Mouse (Mus musculus) cerebellum, adult 11-12 months (tissue): ENCODE measurements at regions not wholly inside any gene's neighbourhood (a gene's known extent, or its start where the extent isn't known, plus 50 kb on each side); places are given as distances from the start of the nearest gene placed in this dataset.

Experiments used
- DNase-seq: peaks from one replicate; pipeline ENCODE4 v3.0.0; 2022

DNA sequence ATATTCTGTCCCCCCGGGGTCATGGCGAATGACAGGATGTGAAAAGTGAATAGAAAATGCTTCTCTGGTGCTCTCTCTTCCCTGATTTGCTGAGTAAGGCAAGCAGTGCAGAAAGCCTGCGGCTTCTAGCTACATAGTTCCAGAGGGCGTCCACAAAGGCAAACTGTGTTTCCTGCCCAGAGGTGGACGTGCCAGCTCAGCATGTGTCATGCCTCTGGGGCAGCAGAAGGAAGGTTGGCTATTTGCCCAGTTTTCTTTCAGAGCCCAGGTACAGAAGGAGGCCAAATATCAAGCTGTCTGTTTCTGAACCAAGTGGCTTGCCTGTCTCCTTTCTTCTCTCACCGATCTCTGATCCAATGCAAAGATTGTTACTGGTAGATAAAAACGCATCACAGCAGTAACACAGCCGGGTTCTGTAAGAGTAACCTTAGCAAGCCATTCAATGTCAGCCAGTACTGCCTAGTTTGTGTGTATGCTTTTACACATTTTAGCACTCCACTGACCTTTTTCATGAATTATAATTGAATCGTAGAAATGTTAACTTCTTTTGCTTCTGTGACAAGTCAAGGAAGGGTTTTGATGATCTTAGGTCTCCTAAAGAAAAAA lies 223.3 kb upstream of the Impg1 start:
- peak; percentile 1 for DNase-seq

DNA sequence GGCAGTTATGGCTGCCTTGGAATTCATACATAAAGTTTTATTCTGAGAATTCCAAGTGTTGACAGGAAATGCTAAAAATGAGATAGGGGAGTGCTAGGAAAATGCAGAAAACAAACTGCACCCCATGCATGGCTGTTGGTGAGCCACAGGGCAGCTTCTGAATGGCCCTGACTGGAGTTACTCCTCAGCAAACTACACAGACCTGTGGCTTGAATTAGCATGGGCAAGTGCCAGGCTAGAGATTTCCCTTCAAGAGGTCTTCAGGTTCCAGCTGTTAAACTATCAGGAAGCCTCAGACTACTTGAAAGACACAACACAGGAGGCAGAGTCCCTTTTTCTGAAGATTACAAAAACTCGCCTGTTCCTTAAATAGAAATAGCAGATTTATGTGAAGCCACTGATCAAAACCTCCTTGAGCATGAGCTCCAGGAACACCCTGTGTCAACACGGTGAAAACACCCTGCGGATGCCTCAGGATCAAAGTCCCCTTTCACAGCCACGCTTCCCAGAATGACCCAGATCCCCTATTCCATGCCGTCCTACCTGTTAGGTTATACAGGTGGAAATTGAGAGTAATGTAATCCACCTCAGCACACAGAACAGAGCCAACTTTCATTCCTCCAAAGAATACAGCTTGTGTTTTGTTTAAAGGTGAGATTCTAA lies 217.9 kb upstream of the Impg1 start:
- no peak for DNase-seq

GRCm38 (mm10) chr9:80681709-80682108 lies 216.4 kb upstream of the Impg1 start:
- no peak for DNase-seq

DNA sequence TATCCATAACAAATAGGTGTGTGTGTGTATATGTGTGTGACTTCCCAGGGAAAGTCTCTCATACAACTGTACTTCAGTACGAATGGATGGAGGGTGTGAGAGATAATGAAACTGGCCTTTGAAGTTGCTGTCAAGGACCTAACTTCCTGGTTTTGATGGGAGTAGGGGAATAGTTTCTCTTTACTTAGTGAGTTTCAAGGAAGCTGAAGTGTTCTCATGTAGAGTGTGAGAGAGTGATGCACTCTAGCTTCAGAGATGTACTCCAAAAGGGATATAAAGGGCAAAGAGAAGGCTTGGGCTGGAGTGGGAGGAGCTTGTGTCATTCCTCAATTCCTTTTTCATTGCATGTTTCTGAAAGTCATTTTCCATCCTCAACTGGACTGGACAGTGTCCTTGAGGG lies 206.2 kb upstream of the Impg1 start:
- DNase-seq: no peak

DNA sequence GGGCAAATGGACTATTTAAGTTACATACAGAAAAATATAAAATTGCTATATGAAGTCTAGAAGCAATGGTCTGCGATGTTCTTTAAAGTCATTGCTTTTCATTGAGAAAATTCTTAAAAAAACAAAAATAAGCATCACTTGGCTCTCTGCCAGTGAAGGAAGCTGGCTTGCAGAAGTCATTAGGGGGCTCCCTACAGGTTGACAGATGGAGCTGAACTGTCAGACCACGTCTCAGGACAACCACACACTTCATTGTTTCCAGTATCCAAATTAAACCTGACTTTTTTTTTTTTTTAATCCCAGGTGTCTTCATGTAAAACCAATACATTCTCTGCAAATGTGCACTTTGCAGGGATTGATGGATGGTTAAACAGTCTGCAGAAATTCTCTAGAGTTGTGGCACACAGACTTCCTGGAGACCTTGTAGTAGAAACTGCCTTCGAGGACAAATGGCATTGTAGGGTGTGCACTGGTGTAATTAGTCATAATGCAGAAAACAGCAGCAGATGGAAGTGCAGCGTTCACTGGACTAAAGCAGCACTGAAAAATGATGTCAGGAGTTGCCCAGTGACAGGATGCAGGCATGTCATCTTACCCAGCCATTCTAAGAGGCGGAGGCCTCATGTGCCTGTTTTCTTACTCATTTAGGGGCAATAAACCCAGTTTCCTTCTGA lies 203.4 kb upstream of the Impg1 start:
- no peak for DNase-seq

- DNase-seq: no peak
Measured at GRCm38 (mm10) chr9:80658755-80659154, 193.5 kb upstream of the Impg1 start.

DNA sequence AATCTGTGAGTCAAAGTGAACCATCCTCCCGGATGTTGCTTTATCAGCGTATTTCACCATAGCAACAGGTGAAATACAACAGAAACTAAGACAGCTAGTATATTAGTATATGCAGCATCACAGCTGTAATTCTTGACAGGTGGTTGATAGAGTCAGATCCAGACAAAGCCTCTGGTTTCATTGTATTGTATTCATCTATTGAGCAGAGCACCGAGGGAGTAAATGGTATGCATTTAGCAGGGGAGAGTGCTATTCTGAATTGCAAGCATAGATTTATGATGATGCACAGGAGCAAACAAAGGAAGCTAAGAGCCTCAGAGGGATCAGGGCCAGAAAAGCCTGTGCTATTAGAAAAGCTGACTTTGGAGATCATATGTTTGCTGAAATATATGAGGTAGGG lies 149.8 kb upstream of the Impg1 start:
- DNase-seq: no peak

- DNase-seq: no peak
Measured at GRCm38 (mm10) chr9:80600019-80600418, 134.7 kb upstream of the Impg1 start.

- no peak for DNase-seq
Measured at GRCm38 (mm10) chr9:80565388-80566024, 100.2 kb upstream of the Impg1 start.

DNA sequence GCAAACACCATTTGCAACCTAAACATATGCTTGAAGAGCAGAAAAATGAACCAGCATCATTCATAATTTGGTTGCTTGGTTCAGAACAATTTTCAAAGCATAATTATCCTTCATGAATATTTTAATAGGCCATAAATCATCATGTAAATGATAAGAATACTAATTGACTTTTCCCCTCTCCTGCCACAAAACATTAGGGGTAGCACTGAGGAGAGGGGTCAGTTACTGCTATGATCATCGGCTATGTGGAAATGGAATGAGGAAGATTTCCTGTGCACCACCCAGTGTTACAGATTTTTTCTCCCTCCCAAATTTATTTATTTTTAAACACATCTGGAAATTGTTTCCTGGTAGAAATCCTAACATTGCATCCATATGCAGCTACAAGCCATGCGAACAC lies 98.4 kb upstream of the Impg1 start:
- DNase-seq: no peak

- DNase-seq: no peak
Measured at GRCm38 (mm10) chr9:80555531-80556067, 90.3 kb upstream of the Impg1 start.
